Mouse (Mus musculus) cerebellum, adult 11 months (tissue): ENCODE measurements around the gene Mfap4.
A peak's percentile ranks its signal among the peaks of the same experiment; 100 is the strongest.

Experiments
- DNase-seq: peaks from one replicate; pipeline ENCODE4 v3.0.0; 2022

Gene Mfap4

GRCm38 (mm10) chr11:61519484-61520107 lies 34.4 kb downstream of the Mfap4 start:
- no peak for DNase-seq

GRCm38 (mm10) chr11:61526872-61527271 lies 41.6 kb downstream of the Mfap4 start:
- peak; percentile 83 for DNase-seq

DNA sequence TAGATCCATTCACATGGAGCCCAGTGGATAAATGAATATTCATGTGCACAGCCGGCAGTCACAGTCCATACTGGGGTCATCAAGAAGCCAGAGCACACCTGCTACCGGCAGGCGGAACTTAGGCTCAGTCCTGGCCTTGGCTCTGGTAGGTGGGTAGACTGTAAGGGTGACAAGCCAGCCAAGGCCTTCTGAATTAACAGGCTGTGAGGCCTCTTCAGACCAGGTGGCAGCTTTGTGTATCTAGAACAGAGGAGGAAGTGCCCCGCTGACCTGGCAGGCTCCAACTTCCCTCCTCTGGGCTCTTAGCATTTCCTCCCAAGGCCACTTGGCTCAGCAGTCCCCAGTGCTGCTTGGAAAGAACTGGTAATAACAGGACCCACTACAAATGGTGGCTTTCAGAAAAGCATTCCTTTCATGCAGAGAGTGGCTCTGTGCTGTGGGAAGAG lies 44.1 kb downstream of the Mfap4 start:
- peak; percentile 81 for DNase-seq

DNA sequence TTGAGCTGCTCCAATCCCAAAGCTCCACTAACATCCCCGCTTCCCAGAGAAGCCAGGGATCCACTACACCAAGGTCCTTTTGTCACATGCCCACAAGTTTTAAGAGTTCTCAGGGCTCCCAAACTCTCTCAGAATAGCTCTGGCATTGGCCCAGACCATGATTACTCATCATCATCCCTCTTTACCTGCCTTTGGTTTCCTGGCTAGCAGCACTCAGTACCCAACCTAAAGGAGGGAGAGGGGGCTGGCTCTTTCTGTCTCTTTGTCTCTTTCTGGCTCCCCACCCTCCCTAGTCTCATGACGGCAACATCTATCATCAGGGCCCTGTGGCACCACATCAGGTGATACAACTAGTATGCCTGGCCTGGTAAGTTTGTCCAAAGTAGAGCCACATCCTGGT lies 47.6 kb downstream of the Mfap4 start:
- DNase-seq, result no peak

DNA sequence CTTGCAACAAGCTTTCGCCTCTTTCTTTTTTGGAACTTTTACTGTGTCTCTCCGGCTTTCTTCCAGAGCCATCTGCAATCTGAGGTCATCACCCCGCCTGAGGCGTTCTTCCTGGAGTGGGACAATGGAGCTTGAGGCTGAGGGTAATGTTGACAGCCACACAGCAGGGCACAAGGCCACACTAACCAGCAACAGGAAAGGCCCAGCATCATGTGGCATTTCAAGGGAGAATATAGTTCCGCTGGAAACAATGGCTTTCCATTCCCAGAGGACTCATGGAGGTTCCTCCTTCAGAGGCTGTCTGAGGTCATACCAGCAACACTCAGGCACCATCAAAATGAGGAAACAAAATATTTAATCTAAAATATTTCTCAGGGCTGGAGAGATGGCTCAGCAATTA lies 48.3 kb downstream of the Mfap4 start:
- no peak for DNase-seq

GRCm38 (mm10) chr11:61535530-61535929 lies 50.3 kb downstream of the Mfap4 start:
- DNase-seq, result no peak

DNA sequence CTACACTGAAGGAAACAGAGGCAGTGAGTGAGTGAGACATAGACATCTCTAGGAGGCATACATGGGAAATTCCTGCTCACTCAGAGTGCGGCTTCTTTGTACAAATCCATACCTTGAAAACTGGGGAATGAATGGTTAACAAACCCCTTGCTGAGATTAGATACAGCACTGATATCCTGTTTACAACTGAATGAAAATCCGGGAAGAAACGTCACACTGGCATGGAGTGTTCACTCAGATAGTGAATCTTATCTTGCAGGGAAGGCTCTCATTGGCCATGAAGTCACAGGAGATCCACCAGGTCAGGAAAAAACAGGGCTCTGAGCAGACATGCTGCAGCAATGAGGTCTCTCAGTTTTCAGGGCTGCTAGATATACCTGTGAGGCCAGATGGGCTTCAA lies 51.7 kb downstream of the Mfap4 start:
- no peak for DNase-seq

DNA sequence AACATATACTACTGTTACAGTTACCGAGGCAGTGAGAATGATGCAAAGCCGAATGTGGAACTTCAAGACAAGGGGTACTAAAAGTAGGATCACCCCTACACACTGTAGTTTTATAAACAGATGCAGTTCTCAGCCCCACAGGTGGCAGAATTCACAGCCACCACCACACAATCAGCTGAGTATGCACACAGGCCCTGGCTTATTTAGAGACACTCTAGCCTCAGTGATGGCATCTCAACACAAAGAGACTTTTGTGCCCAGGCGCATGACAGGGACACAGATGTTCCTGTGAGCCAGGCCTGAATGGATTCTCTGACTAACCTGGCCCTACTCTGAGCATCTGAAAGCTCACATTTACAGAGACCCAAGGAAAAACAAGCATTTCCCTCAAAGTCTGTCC lies 52.1 kb downstream of the Mfap4 start:
- DNase-seq, result no peak
